Mouse (Mus musculus) left cerebral cortex, postnatal 10 days (tissue): ENCODE data around the gene Cd3g. TPM values are rescaled to one million over a fixed set of nuclear protein-coding genes. Genes with fewer than 3 reads are reported as not detected.

ENCODE experiments used
- DNase-seq, 2 experiments: peaks; one replicate each; pipeline ENCODE4 v3.0.0; 2021 to 2022; ENCODE audit warnings: low spot score in 2 of 2, mixed read lengths in 1 of 2; ENCODE audit errors: extremely low spot score in 1 of 2
- intact Hi-C: fragments of 180-260 bp; cut with DNase I; formaldehyde crosslinking; loops from one replicate; pipeline ENCODE4 v1.15.1; 2025
- total RNA-seq, 2 experiments: library from RNA; stranded (reverse); gene quantifications; 2 replicates each; pipeline ENCODE4 v1.2.3; 2021

The Cd3g gene
- not detected for total RNA-seq

GRCm38 (mm10) chr9:44980242-44980641 is at the start of gene Cd3g:
Cd3g (minus strand) TSS chr9:44980431.
- no peak for DNase-seq
- intact Hi-C loops, result no loop called here

DNA sequence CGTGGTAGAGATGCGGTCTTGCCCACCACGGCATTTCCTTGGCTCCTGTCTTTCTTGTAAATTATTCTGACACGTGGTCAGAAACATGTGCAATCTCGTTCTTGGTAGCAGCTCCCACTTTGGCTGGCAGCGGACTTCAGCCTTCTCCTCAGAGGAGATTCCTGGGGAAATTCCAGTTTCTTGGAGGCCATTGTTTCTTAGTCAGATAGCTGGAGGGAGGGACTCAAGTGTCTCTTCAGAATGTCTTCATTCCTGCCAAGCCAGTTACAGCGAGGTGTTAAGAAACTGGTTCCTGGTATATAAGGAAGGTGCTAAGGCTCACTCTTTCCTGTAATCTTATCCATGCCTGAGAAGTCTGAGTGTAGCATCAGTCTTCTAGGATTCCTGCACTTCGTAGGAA is 47.1 kb upstream of the Cd3g start:
- no peak for DNase-seq
- intact Hi-C loops, result no loop called here

DNA sequence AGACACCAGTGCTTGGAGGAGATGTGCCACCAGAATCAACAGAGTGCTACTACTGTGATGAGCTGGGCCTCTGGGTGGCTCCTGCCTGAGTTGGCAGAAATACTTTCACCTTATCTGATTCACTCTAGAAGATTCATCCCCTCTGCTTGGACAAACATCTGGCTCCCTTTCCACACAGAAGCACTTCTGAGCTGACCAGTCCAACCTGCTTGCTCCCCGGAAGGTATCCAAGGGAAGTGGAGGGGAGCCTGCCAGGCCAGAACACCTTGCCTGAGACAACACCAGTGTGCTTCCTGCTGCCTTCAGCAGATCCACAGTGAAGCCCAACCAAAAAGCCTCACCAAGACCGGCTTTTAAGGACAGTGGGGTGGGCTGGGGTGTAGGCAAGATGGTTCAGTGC is 44.0 kb upstream of the Cd3g start:
- intact Hi-C loops, result loop anchor here (5.0 kb wide), 2 partner anchors 108 to 123 kb away; no protein-coding TSS in a partner anchor
- no peak for DNase-seq

DNA sequence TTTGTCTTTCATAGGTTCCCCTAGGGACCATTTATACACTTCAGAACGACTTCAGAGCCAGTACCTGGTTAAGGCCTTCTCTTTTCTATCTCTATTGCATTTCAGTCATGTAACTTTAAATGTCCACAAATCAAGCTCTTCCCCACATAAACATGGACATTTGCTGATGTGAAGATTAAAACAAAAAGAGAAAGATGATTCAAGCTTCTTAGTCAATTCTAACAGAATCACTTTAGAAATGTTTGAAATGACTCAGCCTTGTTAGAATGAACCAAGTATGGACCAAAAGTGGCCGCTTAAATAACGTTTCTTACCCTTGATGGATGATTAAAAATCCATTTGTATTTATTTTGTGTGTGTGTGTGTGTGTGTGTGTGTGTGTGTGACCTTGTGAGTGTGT is 43.4 kb upstream of the Cd3g start:
- no peak for DNase-seq
- intact Hi-C loops, result loop anchor here (5.0 kb wide), 2 partner anchors 109 to 124 kb away; no protein-coding TSS in a partner anchor

DNA sequence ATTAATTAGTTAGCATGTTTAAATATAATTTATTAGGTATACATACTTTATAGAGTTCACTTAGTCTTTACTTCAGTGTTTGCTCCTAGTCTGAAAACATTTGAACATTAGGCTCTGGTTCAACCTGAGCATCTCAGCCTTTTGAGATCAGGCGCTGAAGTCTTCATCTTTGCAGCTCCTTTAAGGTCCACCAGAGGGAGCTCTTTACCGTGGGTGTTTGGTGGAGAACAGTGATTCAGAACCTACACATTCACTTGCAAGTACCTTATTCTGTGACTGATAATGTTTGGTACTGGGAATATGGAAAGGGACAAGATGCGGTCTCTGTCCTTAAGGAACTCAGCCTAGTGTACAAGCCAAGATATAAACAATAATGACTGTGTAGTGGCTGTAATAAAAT is 42.6 kb upstream of the Cd3g start:
- peak in 1 of 2 experiments; percentile 30 for DNase-seq
- intact Hi-C loops, result loop anchor here (5.0 kb wide), 2 partner anchors 110 to 125 kb away; no protein-coding TSS in a partner anchor

DNA sequence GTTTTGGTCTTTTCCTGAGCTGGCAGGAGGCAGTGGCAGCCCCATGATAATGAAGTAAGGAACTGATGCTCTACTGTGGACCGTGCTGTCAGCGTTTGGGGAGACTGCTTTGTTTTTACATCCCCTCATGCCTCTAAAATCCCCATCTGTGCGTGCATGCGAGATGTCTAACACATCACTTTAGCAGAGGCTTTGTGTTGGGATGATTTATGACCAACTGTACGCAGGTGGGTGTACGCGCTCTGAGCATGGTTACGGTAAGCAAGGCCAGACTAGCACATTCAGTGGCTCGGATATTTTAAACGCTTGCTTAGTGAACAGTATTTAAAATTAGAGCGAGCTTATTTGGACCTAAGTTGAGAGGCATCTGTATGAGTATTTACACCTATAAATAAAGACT is 37.8 kb upstream of the Cd3g start:
- peak in 1 of 2 experiments; percentile 29 for DNase-seq
- intact Hi-C loops, result no loop called here

DNA sequence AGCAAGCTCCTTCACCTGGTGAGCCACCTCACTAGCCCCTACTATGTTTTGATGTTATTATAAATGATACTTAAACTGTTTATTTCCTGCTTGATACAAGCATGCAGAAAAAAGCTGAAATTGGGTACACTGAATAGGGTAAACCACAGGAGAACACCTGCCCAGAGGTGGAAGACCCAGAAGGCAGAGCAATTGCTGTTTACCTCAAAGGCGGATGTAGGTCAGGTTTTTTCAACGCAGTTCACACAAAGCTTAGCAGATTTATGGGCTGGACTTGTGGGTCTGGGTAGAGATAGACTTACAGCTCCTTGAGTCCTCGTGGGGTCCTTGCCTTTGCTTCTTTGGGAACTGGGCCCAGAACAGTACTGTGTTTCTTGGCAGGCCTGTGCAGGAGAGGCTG is 35.6 kb upstream of the Cd3g start:
- intact Hi-C loops, result no loop called here
- no peak for DNase-seq

GRCm38 (mm10) chr9:45014879-45015278 is 34.6 kb upstream of the Cd3g start:
- intact Hi-C loops, result no loop called here
- DNase-seq, result no peak

- no peak for DNase-seq
- intact Hi-C loops, result no loop called here
Measured at GRCm38 (mm10) chr9:45011291-45011690, 31.1 kb upstream of the Cd3g start.

- intact Hi-C loops, result no loop called here
- DNase-seq, result no peak
Measured at GRCm38 (mm10) chr9:45010461-45010860, 30.2 kb upstream of the Cd3g start.

DNA sequence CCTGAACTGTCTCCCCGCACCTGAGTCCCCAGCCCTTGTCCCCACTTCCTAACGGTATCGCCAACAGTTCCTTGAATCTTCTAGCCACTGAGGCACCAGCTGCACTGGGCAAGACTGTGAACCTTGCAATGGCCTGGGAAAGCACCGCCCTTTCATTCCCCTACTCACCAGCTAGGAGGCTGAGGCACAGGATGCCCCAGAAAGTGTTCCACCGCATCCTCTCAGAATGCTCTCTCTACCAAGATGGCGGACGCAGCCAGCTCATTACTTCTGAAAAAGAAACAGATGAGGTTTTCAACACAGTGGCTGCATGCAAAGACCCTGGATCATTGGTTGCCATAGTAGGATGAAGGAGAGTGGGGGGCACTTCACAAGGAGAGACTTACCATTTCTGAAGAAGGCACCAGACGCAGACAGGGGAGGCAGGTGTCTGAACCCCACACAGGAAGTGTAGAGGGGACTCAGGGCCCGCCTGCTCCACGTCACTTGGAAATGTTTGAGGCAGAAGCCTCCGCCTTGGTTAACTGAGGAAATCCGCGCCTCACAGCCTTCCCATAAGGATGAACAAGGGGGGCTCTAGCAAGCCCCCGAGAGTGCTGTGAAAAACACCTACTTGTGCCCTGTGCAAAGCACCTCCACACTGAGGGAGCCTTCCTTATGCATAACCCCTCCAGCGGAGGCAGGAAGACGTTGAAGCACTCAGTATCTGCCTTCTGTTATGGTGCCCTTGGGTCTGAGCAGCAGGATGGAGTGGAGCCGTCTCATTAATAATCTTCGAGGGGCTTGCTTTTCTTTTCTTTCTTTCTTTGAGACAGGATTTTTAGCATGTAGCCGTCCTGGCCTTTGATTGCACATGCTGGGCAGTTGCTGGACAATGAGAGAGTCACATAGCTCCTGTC is 29.2 kb upstream of the Cd3g start, which contains the start of gene Cd3e:
Cd3e (minus strand) TSS at position 448 of the 899 bp plus-strand sequence.
- DNase-seq, result no peak
- intact Hi-C loops, result no loop called here

- no peak for DNase-seq
Measured at GRCm38 (mm10) chr9:45008342-45008741, 28.1 kb upstream of the Cd3g start.

DNA sequence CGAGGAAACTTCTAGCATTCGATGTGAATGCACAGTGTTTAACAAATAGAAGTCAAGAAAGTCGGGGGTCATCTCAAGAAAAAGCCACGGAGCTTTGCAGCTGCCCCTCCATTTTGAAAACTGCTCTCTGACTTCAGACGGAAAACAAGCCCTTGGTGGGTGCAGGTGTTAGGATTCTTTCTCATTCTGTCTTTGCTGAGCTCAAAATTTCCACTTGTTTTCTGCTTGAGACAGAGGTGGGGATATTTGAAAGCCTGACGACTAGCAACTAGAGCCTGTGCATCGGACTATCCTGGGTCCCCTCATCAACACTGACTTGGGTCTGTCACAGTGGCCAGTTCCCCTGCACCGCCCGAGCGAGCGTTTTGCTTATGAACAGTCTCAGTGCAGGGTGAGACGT is 27.2 kb upstream of the Cd3g start:
- no peak for DNase-seq
- intact Hi-C loops, result no loop called here

More at GRCm38 (mm10) chr9:45008342-45008741, 28.1 kb upstream of the Cd3g start:
- intact Hi-C loops, result no loop called here

DNA sequence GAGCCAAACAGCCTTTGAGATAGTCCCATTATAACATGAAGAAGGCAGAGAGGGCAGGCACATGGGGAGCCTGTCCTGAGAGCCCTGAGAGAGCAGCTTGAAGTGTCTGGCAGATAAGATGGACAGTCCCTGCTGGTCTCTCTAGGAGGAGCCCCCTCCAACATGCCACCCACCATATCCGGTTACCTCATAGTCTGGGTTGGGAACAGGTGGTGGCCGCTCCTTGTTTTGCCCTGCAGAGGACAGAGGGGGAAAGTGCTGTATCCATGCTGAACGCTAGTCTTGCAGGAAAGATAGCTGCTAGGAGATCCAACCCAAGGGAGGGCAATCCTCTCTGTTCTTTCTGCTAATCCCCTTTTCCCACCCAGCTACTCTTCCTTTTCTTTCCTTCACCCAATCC is 20.0 kb upstream of the Cd3g start:
- DNase-seq, result no peak
- intact Hi-C loops, result no loop called here

- intact Hi-C loops, result no loop called here
- no peak for DNase-seq
Measured at GRCm38 (mm10) chr9:44999776-45000175, 19.5 kb upstream of the Cd3g start.

DNA sequence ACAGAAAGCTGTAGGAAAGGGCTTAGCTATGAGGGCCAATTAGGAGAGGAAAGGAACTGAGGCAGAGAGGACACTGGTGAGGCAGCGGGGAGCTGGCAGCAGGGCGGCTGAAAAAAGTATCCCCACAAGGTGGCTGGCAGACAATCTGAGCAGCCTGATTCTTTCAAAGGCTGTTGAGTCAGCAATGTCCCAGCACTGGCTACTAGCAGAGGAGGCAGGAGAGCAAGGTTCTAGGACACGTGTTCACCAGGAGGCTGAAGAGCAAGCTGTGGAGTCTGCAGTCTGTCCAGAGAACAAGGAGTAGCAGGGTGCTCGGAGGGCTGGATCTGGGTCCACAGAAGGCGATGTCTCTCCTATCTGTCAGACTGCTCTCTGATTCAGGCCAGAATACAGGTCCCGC is 18.9 kb upstream of the Cd3g start:
- intact Hi-C loops, result no loop called here
- peak in 1 of 2 experiments; percentile 26 for DNase-seq

DNA sequence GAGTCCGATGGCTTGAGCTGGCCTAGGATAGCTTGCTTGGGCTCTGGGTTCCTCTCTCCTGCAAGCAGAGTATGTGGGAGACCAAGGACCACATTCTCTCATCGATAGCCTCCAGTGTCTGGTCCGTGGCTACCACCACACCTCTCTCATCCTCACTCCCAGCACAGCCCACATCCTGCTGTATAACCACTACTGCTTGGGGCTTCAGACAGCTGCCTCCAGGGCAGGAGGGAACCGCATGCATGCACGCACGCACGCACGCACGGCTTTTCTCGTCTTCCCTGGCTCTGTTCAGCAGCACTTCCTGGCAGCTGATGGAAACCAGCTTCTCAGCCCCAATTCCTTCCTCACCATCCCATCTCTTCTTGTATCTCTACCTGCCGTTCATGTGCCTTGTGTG is 17.9 kb upstream of the Cd3g start:
- DNase-seq, result no peak
- intact Hi-C loops, result no loop called here

DNA sequence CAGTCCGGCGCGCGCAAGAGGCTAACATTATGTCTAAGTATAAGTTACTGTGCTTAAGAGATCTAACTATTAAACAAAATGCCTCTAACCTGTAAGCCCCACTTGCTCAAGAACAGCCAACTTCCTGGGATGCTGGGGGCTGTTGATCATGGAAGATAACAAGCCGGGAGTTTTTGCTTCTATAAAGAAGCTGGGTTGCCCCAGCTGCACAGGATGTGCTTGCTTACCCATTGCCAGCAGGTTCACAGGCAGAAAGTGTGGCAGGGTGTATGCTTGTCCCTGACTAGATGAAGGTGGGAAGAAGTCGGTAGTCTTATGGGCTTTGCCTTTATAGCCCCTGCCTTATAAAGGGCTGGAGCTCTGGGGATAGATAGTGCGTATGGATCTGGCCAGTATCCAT is 16.4 kb upstream of the Cd3g start:
- intact Hi-C loops, result no loop called here
- DNase-seq, result no peak

DNA sequence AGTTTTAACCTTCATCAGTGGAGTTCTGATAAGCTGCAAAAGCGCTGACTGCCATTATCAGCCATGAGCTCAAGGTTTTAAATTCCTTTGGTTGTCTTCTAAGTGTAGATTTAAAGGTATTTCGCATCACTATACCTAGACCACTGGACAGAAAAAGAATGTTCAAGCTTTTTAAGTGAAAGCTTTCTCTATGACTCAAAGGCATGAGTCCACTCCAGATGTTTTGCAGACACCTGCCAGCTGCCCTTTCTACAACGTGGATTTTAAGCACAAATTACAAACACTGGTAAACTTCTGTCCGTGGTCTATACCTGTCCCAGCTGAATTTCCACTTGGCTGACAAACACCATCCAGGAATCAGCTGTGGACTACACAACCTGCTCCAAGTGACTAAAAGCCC is 14.7 kb upstream of the Cd3g start:
- DNase-seq, result no peak
- intact Hi-C loops, result no loop called here

GRCm38 (mm10) chr9:44993268-44993667 is 13.0 kb upstream of the Cd3g start:
- DNase-seq, result no peak
- intact Hi-C loops, result no loop called here
